Mouse (Mus musculus) thymus, postnatal 36 days (tissue): ENCODE results near the gene Pim3.

Experiments used
- DNase-seq, 2 experiments: peaks; one replicate each; pipeline ENCODE4 v3.0.0; 2022; ENCODE audit warnings: mixed read lengths in 2 of 2

Gene Pim3

GRCm38 (mm10) chr15:88837977-88838376, 24.0 kb upstream of the Pim3 start:
- no peak for DNase-seq

GRCm38 (mm10) chr15:88839271-88839670, 22.7 kb upstream of the Pim3 start:
- no peak for DNase-seq

DNA sequence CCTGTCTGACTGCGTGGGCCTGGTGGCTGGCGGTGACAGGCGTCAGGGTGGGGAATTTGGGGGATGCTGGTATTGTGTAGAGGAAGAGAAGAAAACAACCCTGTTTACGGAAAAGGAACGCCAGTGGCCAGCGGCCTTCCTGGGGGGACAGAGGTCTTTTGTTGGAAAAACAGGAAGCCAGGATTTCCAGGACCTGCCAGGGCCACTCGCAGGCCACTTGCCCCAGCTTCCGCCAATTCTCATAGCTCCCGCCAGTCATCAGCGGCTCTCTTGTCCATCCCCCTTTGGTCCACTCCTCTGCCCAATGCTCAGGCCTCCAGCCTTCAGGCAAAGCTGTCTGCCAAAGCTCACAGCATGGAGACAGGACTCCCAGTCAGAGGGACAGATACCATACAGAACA, 21.9 kb upstream of the Pim3 start:
- no peak for DNase-seq

- DNase-seq, result no peak
Measured at GRCm38 (mm10) chr15:88841160-88841559, 20.8 kb upstream of the Pim3 start.

- DNase-seq, result no peak
Measured at GRCm38 (mm10) chr15:88841580-88842299, 20.2 kb upstream of the Pim3 start.

- no peak for DNase-seq
Measured at GRCm38 (mm10) chr15:88842300-88842673, 19.7 kb upstream of the Pim3 start.

DNA sequence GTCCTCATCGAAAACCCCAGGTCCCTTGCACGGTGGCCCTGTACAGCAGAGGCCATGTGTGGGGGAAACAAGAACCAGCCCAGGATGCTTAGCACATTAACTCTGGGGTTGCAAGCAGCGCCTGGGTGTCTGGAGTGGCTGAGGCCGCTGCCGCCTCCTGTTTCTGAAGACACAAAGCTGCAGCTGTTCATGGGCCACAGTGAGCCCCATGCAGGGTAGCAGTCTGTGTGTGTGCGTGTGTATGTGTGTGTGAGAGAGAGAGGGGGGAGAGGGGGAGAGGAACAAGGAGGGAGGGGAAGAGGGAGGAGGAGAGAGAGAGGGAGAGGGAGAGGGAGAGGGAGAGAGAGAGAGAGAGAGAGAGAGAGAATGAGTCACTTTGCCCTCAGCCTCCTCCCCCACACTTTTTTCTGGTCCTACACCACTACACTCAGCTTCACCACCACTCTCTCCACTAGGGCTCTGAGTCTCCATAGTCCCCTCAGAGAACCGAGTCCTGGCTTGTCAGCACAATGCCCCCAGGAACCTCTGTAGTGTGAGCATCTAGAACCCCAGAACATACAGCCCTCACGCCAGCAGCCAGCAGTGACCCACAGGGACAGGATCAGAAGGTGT, 18.4 kb upstream of the Pim3 start:
- DNase-seq, result peak in 1 of 2 experiments; percentile 30

- no peak for DNase-seq
Measured at GRCm38 (mm10) chr15:88844966-88845365, 17.0 kb upstream of the Pim3 start.

DNA sequence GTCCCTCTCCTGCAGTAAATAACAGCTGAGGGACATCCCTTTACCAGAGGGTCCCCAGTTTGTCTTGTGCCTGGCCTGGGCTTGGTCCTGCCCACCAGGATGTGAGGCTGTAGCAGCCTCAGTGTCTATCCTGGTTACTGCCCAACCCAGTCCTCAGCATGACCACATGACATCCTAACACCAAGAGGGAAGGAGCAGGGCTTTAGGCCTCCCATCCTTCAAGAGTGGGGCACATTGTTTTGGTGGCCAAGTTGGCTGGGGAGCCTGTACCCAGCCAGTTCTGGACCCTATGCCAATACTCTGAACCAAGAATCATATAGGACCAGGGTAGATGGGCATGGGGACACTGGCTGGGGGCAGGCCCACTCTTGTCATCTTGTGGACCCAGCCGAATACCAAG, 13.3 kb upstream of the Pim3 start:
- no peak for DNase-seq

DNA sequence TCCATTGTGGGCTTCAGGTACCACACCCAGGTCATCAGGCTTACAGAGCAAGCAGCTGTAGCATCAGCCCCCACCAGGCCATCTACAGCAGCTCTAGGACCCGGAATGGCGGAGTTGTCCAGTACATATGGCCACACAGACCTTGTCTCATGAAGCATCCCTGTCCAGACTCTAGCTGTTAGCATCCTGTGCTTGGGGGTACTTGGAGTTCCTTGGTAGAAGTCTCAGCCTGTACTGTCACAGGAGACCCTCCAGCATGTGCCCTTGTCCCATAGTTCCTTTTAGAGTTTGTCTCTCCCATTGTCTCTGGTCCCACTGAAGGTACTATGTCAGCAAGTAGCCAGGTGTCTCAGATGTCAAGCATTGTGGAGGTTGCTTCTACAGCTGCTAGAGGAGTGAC, 12.4 kb upstream of the Pim3 start:
- DNase-seq, result no peak

DNA sequence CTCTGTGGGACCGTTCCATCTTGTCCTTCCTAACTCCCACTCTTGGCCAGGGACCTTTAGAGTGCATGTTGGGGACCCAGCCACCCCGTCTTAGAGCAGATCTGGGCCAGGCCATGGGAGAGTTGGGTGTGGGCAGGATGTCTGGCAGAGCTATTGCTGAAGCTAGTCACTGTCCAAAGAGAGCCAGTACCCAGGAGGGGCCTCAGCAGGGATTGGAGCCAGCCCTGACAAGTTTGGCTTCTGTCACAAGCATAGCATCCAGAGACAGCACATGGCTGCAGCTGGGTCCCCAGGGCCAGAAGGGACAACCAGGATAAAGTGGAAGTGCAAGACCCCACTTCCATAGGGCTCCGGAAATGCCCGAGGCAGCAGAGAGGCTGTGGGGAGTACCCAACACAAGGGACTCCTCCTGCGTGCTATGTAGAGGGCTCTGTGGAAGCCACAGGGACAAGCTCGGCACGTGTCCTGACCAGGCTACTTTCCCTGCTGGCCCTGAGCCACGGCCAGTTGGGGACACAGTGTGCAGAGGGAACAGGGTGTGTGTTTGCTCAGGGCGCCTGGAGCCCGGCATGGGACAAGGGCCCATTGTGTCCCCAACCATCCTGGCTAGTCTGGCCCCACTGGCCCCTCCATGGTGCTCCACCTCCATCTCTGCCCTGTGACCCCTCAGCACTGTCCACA, 11.7 kb upstream of the Pim3 start:
- DNase-seq, result no peak

- no peak for DNase-seq
Measured at GRCm38 (mm10) chr15:88851076-88851475, 10.9 kb upstream of the Pim3 start.

GRCm38 (mm10) chr15:88851507-88852149, 10.4 kb upstream of the Pim3 start:
- no peak for DNase-seq

DNA sequence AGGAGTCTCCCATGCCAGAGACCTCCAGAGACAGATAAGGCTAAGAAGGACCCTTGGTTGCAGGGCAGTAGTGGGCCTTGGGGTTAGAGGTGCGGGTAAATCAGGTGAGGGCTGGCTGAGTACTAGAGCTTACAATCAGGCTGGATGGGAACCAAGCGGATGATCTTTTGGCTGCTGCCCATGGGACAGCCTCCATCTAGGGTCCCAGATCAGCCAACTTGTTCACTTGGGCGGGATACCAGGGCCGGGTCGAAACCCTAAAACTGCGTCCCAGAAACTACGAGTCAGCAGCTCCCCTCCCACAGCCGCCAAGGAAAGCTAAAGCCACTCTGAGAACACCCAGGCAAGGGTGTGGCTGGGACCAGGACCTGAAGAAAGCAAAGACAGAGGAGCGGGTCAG, 8.9 kb upstream of the Pim3 start:
- no peak for DNase-seq

- DNase-seq, result no peak
Measured at GRCm38 (mm10) chr15:88854119-88854968, 7.6 kb upstream of the Pim3 start.

DNA sequence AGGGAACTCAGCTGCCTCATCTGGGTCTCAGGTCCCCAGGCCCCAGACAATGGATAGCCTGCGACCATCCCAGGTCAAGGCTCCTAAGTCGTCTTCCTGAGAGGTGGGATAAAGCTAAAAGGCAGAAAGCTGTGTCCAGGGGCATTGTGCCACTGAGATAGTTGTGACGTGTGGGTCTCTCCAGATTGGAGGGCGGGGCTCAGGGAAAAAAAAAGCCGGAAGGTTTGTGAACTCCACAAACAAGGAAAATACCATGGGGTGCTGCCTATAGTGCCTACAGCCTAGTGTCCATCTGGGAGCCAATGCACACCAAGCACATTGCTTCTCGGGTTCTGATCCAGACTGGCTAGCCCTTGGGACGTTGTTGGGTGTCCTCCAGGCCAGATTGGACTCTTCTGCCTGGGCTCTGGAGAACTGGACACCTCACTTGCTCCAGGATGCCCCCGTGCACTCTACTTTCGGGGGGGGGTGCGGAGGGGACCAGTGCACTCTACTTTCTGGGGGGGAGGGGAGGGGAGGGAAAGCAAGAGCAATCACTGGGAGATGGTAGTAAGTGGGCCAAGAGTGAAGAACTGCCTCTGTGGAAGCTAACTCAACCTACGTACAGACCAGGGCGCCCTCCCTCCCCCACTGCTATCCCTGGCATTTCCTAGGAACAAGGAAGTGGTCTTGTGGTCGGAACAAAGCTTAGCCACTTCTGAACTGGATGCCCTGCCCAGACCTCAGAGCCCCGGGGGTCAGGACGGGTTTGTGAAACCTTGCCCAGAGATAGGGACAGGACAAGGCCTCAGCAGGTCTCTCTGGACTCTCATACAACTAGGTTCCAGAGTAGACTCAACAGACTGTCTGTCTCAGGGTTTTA, 6.8 kb upstream of the Pim3 start:
- no peak for DNase-seq

GRCm38 (mm10) chr15:88855896-88856417, 6.0 kb upstream of the Pim3 start:
- DNase-seq, result no peak

GRCm38 (mm10) chr15:88856613-88857012, 5.4 kb upstream of the Pim3 start:
- no peak for DNase-seq

DNA sequence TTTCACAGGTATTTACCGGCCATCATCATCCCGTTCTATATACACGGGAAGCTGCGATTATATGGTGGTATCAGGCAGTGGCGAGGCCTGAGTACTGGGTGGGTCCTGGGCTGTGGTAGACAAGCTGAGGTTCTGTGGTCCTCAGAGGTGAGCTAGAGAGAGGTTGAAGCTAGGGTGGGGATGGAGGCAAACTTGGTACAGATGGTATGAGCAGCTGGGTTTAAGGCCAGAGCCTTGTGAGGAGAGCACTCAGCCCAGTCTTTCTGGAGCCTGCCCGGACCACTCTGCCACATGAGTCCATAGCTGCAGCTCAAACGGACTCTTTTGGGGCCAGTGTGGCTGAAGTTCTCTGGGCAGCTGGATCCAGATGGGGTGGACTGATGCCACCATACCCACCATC, 4.6 kb upstream of the Pim3 start:
- no peak for DNase-seq

- no peak for DNase-seq
Measured at GRCm38 (mm10) chr15:88858141-88858541, 3.8 kb upstream of the Pim3 start.

DNA sequence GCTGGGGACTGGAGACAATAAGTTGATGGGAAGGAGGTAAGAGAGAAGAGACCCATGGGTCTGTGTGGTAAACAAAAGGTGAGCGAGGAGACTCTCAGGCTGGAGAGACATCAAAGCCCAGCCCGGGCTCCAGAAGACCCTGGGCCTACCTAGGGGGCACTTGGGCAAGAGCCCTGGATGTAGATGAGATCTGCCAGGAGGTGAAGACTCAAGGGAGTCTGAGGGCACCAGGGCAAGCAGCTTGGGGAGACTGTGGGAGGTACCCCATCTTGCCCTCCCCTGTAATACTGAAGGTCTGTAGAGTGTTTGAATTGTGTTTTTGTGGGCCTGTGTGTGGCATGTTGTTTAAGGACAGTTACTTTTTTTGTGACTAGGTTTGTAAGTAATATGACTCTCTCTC, 3.3 kb upstream of the Pim3 start:
- DNase-seq, result no peak
